8 mouse cellular contexts compared by ENCODE assay signal in the genomic region with DNA sequence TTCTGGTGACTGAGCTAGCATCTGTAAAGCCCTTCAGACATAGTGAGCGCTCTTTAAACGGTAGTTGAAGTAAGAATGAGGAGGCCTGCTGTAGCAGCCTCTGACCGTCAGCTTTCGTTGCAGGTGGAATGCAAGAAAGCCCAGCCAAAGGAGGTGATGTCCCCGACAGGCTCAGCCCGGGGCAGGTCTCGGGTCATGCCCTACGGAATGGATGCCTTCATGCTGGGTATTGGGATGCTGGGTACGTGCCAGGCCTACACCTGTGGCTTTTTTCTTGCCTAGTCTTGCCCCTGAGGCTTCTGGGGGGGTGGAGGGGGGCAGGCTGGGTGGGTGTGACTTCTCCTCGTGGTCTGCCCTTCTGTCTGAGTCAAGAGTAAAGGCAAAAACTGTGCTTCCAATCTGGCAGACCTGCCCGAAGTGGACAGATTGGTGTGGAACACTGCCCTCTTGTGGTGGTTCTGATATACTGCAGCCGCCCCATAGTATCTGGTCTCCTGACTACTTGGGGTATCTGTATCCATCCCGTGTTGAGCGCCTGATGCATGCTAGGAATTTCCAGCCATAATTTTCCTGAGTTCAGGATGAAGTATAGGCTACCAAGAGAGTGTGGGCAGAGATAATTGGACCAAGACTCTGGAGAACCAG. TPM values are rescaled to one million over a fixed set of nuclear protein-coding genes. Genes with fewer than 3 reads are reported as not detected.
DNase-seq lines count a peak whose midpoint lies in the region; ATAC-seq and TF ChIP-seq lines count a peak whose summit lies in the region.

No protein-coding gene starts in this region.

- no peaks in the 10 kb centered on the region for H3K79me2 ChIP-seq in liver, adult 2 months (ENCODE audit: control insufficient read depth, insufficient read depth, low read length)

- H3K4me3 ChIP-seq in liver, embryonic 12.5 days: no peak overlapping the region
- H3K4me3 ChIP-seq in kidney, embryonic 16.5 days (ENCODE audit: low read length): no peak overlapping the region
- no peak overlapping the region for H3K4me3 ChIP-seq in liver, adult 2 months (ENCODE audit: insufficient read depth, low read depth, low read length)
- no peak overlapping the region for H3K4me3 ChIP-seq in neural tube, embryonic 11.5 days (ENCODE audit: low read depth, low read length)

- intact Hi-C loops in gastrocnemius, postnatal 14 days (cut with DNase I; ENCODE audit: low total_unique reads): loop anchor here (2.0 kb wide), 1 partner anchor 83 kb away; no protein-coding TSS in a partner anchor

- peaks cover 40% of the 10 kb centered on the region for H3K27me3 ChIP-seq in liver, embryonic 12.5 days (replicated peaks)
- H3K27me3 ChIP-seq in kidney, embryonic 16.5 days (ENCODE audit: insufficient read depth, low read length): no peaks in the 10 kb centered on the region
- no peaks in the 10 kb centered on the region for H3K27me3 ChIP-seq in liver, adult 2 months (ENCODE audit: control insufficient read depth, insufficient read depth, low read length)
- H3K27me3 ChIP-seq in neural tube, embryonic 11.5 days (ENCODE audit: control insufficient read depth, insufficient read depth, low read length): no peaks in the 10 kb centered on the region

- no peak for TF ChIP-seq POLR2A in liver, adult 2 months (IDR thresholded peaks at IDR 0.05; ENCODE audit: extremely low read depth, insufficient read depth, low read length)

- no peak overlapping the region for H3K9ac ChIP-seq in liver, embryonic 12.5 days
- no peak overlapping the region for H3K9ac ChIP-seq in kidney, embryonic 16.5 days (replicated peaks; ENCODE audit: low read length)
- H3K9ac ChIP-seq in liver, adult 2 months (ENCODE audit: low read depth, low read length): no peak overlapping the region
- H3K9ac ChIP-seq in neural tube, embryonic 11.5 days (ENCODE audit: low read length): no peak overlapping the region

- H3K36me3 ChIP-seq in liver, embryonic 12.5 days: peaks cover 19% of the 10 kb centered on the region
- H3K36me3 ChIP-seq in kidney, embryonic 16.5 days (ENCODE audit: insufficient read depth, low read length): peaks cover 42% of the 10 kb centered on the region
- H3K36me3 ChIP-seq in liver, adult 2 months (ENCODE audit: control insufficient read depth, insufficient read depth, low read length): no peaks in the 10 kb centered on the region
- H3K36me3 ChIP-seq in neural tube, embryonic 11.5 days (ENCODE audit: control insufficient read depth, insufficient read depth, low read length): peaks cover 42% of the 10 kb centered on the region

- H3K4me1 ChIP-seq in liver, embryonic 12.5 days: peaks cover 7% of the 10 kb centered on the region; the same call in 1 of the 2 replicates
- peaks cover 33% of the 10 kb centered on the region for H3K4me1 ChIP-seq in kidney, embryonic 16.5 days (ENCODE audit: insufficient read depth, low read length)
- no peaks in the 10 kb centered on the region for H3K4me1 ChIP-seq in liver, adult 2 months (ENCODE audit: control insufficient read depth, insufficient read depth, low read length)
- H3K4me1 ChIP-seq in neural tube, embryonic 11.5 days (ENCODE audit: control insufficient read depth, insufficient read depth, low read length): peaks cover 25% of the 10 kb centered on the region

- H3K9me3 ChIP-seq in liver, embryonic 12.5 days (replicated peaks): no peaks in the 10 kb centered on the region
- H3K9me3 ChIP-seq in kidney, embryonic 16.5 days (ENCODE audit: low read length): no peaks in the 10 kb centered on the region
- no peaks in the 10 kb centered on the region for H3K9me3 ChIP-seq in neural tube, embryonic 11.5 days (ENCODE audit: control insufficient read depth, low read length)

- no peak for ATAC-seq in liver, embryonic 12.5 days
- peak; percentile 16; the same call in 1 of the 2 replicates for ATAC-seq in kidney, embryonic 16.5 days (ENCODE audit: low FRiP score, low TSS enrichment)
- no peak for ATAC-seq in neural tube, embryonic 11.5 days (ENCODE audit: insufficient read depth, low FRiP score, low TSS enrichment)

- TF ChIP-seq CTCF in liver, adult 2 months (IDR thresholded peaks at IDR 0.05; ENCODE audit: low read depth, low read length): peak; percentile 76

- peak; percentile 67 for DNase-seq in liver
- peak; percentile 89 for DNase-seq in embryo, embryonic 10 days (ENCODE audit: low spot score)
- peak; percentile 65 for DNase-seq in gastrocnemius, postnatal 14 days
- DNase-seq in liver, adult 2 months (ENCODE audit: extremely low read depth, low read depth, low spot score): peak; percentile 30
- peak; percentile 83 for DNase-seq in neural tube, embryonic 11.5 days (ENCODE audit: low spot score)
- DNase-seq in telencephalon, adult 2 months (ENCODE audit: low read depth, low spot score): peak; percentile 29

- H3K27ac ChIP-seq in liver, embryonic 12.5 days: no peak overlapping the region
- H3K27ac ChIP-seq in kidney, embryonic 16.5 days (ENCODE audit: low read length): no peak overlapping the region
- H3K27ac ChIP-seq in liver, adult 2 months (replicated peaks; ENCODE audit: insufficient read depth, low read depth, low read length): no peak overlapping the region
- peak overlapping the region; percentile 49; the same call in 1 of the 2 replicates for H3K27ac ChIP-seq in neural tube, embryonic 11.5 days (ENCODE audit: low read depth, low read length)

- H3K4me2 ChIP-seq in liver, embryonic 12.5 days: no peak overlapping the region
- no peak overlapping the region for H3K4me2 ChIP-seq in kidney, embryonic 16.5 days (replicated peaks; ENCODE audit: low read depth, low read length)
- H3K4me2 ChIP-seq in neural tube, embryonic 11.5 days (ENCODE audit: low read depth): no peak overlapping the region

- 39% methylated on average over 14 of the region's 14 CpGs for WGBS in liver, embryonic 12.5 days (ENCODE audit: insufficient replicate concordance)
- 37% methylated on average over 14 of the region's 14 CpGs for WGBS in kidney, embryonic 16.5 days
- 46% methylated on average over 14 of the region's 14 CpGs for WGBS in liver, adult 2 months
- WGBS in neural tube, embryonic 11.5 days: 40% methylated on average over 14 of the region's 14 CpGs

RNA-seq across cellular contexts. Expression of a gene that starts 11.9 kb away (rescaled TPM):
- polyA plus RNA-seq in liver, embryonic 12.5 days (2016; fragmentation: Nextera tagmentation; extraction: Ambion mirVana): 2.5 and 2.7 TPM in 2 replicates
- total RNA-seq in gastrocnemius, postnatal 14 days (2021): 1 to 10 TPM; 1.0 to 1.9 TPM
- polyA plus RNA-seq in kidney, embryonic 16.5 days (2015; fragmentation: Nextera tagmentation; extraction: Ambion mirVana): 12.1 and 14.1 TPM in 2 replicates
- total RNA-seq in liver, adult 2 months (2014; rRNA removed): not detected in 2 replicates
- 0.09 and 0.35 TPM in 2 replicates for polyA plus RNA-seq in liver, adult 2 months (2012; rRNA removed)
- polyA plus RNA-seq in neural tube, embryonic 11.5 days (2014; fragmentation: Nextera tagmentation; extraction: Ambion mirVana): 138 and 147 TPM in 2 replicates

RNA-seq across cellular contexts. Expression of a gene that starts 24.7 kb away (rescaled TPM):
- polyA plus RNA-seq in liver, embryonic 12.5 days (2016; fragmentation: Nextera tagmentation; extraction: Ambion mirVana): 0.42 and 0.69 TPM in 2 replicates
- not detected for total RNA-seq in gastrocnemius, postnatal 14 days (2021)
- polyA plus RNA-seq in kidney, embryonic 16.5 days (2015; fragmentation: Nextera tagmentation; extraction: Ambion mirVana): 0.94 and 2.1 TPM in 2 replicates
- total RNA-seq in liver, adult 2 months (2014; rRNA removed): 0.40 and 2.7 TPM in 2 replicates
- polyA plus RNA-seq in liver, adult 2 months (2012; rRNA removed): not detected in 2 replicates
- not detected in 2 replicates for polyA plus RNA-seq in neural tube, embryonic 11.5 days (2014; fragmentation: Nextera tagmentation; extraction: Ambion mirVana)

RNA-seq across cellular contexts. Expression of a gene that starts 43.2 kb away (rescaled TPM):
- polyA plus RNA-seq in liver, embryonic 12.5 days (2016; fragmentation: Nextera tagmentation; extraction: Ambion mirVana): 6.3 and 7.5 TPM in 2 replicates
- total RNA-seq in gastrocnemius, postnatal 14 days (2021): 10 to 100 TPM; 10.3 to 16.6 TPM
- 27.3 and 27.5 TPM in 2 replicates for polyA plus RNA-seq in kidney, embryonic 16.5 days (2015; fragmentation: Nextera tagmentation; extraction: Ambion mirVana)
- 11.5 and 15.0 TPM in 2 replicates for total RNA-seq in liver, adult 2 months (2014; rRNA removed)
- polyA plus RNA-seq in liver, adult 2 months (2012; rRNA removed): 26.1 and 26.6 TPM in 2 replicates
- 15.5 and 23.5 TPM in 2 replicates for polyA plus RNA-seq in neural tube, embryonic 11.5 days (2014; fragmentation: Nextera tagmentation; extraction: Ambion mirVana)

Comparison
In these comparisons a context has a peak if more than half of its experiments do, and no peak if none do; other contexts are left out.
1. DNase-seq: peak in every context shown above with its lines; median percentile 89 in embryo, embryonic 10 days; 83 in neural tube, embryonic 11.5 days; 67 in liver; 65 in gastrocnemius, postnatal 14 days; 30 in liver, adult 2 months; 29 in telencephalon, adult 2 months.